Mouse (Mus musculus) frontal cortex, adult (tissue): Measurements from ENCODE around the gene Ak2.
A peak's percentile ranks its signal among the peaks of the same experiment; 100 is the strongest.

Source experiments
- ATAC-seq: cut with Nextera tagmentation; 2 replicates; pipeline ENCODE4 v1.9.2; 2017; ENCODE audit warnings: mild to moderate bottlenecking, moderate library complexity, mixed read lengths; ENCODE audit not compliant: low TSS enrichment

Gene Ak2

DNA sequence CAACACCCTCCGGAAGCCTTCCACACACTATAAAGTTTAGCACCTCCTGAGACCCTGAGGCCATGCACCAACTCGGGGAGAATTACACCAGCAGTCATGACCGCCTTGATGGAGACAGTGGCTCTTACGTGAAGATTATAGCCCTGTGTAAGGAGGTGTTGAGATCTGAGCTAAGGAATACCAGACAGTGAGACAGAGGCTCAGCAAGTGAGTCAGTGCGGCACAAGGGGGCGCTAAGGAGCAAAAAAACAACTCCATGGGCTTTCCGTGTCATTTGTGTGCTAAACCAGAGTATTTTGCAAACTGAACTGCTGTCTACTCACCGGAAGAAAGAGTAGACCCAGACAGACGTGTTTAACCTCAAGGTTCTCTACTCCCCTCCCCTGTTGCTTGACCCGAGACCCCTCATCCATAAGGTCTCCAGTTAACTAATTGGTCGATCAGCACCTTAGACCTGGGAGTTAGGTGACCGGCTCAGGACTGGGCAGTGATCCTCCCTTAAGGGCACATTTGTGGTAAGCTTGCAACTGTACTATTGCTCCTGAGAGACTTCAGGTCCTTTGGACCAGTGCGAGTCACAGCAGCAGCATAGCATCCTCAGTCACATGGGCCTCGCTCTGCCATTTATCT, 20.6 kb upstream of the Ak2 start:
- peak; percentile 80; the same call in 1 of the 2 replicates for ATAC-seq

DNA sequence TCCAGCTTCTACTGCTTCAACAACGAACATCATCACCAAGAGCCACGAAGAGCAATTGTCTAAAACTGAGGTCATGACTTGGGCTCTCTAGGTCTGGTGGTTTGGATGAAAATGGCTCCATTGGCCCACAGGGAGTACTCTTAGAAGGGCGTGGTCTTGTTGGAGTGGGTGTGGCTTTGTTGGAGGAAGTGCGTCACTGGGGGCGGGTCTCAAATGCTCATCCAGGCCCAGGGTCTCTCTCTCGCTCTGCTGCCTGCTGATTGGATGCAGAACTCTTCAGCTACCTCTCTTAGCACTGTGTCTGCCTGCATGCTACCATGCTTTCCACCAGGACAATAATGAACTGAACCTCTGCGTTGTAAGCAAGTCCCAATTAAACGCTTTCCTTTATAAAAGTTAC, 17.1 kb upstream of the Ak2 start:
- no peak for ATAC-seq

DNA sequence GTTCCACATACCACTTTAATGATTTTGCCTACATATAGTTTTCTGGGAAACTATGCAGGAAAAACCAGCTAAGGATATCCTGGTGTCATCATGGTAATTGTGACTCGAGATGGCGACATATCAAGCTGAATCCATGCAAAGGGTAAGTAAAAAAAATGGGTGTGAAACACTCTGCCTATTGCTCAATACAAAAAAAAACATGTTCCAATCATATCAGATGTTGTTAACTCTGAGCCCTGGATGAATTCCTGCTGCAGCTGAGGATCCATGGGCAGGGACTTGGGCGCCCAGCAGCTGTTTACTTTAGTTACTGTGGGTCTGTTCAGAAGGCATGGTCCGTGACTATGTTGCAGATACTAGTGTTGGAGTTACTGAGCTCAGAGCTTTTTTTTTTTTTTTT, 15.2 kb upstream of the Ak2 start:
- ATAC-seq, result no peak

DNA sequence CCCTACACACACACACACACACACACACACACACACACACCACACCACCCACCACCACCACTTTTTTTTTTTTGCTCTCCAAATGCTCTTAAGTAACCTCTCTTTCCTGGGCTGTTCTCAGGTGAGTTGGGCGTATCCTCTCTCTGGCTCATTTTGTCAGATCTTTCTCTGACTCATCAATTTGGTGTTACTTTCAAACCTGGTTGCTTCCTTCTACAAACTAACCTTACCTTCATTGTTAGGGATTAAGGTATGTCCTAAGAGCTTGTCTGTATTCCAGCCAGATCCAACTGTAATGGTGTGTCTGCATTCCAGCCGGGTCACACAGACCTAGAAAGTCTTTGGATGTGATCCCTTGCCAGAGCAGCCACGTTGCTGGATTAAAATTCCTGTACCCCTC, 14.5 kb upstream of the Ak2 start:
- ATAC-seq, result no peak

DNA sequence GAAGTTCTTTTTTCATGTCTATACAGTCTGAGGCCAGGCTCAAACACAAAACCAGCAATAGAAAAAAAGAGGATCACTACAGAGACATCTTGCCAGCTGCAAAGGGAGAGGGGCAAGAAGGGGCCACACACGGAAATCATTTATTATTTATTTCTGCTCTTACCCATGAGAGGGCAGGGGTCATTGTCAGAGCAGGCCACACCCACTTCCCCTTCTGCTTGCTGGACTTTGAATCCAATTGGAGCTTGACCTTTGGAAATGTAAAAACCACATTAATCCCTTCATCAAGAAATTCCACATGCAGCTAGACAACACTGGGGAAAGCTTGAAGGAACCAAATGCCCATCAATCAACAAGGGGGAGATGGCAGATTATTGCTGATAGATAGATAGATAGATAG, 13.1 kb upstream of the Ak2 start:
- ATAC-seq, result no peak

DNA sequence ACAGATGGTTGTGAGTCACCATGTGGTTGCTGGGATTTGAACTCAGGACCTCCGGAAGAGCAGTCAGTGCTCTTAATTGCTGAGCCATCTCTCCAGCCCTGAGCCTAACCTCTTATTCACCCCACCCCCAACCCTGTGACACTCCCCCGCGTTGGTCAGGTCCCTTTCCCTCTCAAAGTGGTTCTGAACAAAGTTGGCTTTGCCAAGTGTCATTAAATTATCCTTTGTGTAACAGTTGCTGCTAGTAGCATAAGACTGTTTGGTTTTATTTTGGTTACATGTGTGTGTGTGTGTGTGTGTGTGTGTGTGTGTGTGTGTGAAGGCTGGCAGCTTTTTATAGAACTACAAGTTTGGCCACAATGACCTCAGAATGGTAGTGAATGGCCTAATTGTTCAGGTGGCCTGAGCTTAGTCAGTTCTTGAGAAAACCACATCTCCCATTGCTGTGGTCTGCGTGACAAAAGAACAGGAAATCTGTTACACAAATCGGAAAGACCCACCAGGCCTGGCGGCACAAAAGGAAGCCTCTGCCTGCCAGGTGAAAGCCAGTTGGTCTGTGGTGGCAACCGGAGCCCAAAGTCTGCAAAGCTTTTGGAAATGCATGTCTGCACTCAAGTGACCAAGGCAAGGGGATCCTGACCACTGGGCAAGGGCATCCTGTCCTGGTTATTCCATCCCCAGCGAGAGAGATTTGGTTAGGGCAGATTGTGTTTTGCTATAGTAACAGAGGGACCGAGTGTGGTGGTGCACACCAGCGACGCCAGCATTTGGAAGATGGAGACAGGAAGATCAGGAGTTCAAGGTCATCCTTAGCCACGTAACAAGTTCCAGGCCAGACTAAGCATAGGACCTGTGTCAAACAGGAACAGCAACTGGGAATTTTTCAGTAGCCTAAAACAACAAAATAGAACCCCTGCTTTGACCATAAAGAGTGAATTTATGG, 10.6 kb upstream of the Ak2 start:
- no peak for ATAC-seq

DNA sequence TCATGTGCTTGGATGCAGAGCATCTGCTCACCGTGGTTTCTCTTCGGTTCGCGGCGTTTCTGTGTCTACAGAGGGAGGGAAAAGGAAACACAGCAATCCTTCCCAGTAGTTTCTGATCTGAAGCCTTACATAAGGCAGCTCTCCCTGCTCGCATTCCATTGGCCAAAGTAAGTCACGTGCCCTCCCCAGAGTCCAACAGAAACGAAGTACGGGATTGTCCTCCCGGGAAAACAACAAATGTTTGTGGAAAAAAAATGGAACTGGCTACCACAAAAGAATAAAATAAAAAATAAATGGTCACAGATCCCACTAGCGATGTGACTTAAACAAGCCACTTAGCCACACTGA, 10.0 kb upstream of the Ak2 start:
- no peak for ATAC-seq

DNA sequence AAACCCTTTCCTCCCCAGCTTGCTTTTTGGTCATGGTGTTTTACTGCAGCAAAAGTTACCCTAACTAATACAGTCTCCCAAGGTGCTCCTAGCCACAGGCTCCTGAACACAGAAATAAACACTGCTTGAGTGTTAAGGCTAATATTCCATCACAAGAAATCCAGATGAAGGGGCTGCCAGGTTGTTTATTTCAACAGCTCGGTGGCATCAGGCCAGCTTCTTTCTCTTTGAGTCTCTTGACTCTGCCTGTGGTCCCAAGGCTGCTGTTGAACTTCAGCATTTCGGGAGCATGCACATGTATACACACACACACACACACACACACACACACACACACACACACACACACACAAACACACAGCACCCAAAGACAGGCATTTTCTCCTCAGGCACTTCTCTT, 8.6 kb upstream of the Ak2 start:
- ATAC-seq, result no peak

DNA sequence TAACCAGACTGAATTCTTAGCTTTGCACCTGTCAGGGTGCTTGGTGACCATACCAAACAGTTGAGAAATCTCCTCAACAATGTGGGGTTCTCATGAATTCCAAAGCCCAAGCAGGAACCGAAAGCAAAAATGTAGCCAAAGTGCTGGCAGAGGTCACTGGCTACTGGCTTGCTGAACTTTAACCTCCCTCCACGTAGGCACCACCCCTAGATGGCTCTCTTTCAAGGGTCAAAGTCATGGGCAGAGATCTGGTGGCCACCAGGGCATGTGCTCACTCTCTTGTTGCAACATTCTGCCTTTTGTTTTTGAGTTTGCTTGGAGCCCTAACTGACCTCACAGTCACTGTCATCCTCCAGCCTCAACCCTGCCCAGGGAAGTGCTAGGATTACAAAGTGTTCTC, 8.1 kb upstream of the Ak2 start:
- no peak for ATAC-seq

DNA sequence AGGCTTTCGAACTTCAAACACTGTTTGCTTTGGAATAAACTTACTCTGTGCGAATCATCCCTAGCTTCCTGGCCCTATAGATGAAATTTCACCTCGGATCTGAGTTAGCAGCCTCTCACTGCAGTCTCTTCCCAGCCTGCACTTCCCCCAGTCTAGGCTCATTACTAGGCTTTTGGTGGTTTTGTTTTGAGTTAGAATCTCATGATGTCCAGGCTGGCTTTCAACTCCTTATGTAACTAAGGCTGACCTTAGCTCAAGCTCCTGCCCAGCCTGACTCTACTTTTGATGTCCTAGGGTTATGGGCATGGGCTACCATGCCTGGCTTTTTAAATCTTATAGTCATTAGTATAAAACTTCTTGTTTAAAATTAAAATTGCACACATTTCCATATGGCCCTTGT, 7.2 kb upstream of the Ak2 start:
- no peak for ATAC-seq

DNA sequence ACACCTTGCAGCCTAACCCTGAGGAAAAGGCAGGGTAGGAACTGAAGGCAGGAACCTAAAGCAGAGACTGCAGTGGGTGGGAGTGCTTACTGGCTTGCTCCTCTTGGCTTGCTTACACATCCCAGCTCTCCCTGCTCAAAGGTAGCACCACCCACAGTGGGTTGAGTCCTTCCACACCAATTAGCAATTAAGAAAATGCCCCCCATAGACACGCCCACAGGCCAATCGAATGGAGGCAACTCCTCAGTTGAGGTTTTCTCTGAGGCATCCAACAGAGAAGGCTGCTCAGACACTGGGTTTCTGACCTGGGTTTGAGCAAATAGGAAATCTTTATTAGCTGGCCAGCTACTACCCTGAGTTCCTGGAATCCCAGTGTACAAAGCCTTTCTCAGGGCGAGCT, 2.8 kb upstream of the Ak2 start:
- ATAC-seq, result no peak

DNA sequence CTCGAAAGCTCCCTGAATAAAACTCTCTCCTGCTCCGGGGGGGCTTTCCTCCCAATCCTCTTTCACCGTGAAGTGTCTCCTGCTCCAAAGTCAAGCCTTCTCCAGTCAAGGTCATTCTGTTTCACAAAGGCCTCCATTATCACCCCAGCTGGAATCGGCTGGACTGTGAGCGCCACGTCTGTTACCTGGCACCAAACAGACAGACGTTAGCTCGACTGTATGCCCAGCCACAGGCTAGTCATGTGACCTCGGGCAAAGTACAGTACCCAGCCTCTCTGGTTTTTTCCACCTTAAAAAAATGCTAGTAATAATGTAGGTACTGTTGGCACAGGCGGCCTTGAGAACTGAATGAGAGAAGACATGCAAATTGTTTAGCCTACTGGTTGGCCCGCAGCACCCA, 2.1 kb upstream of the Ak2 start:
- no peak for ATAC-seq

DNA sequence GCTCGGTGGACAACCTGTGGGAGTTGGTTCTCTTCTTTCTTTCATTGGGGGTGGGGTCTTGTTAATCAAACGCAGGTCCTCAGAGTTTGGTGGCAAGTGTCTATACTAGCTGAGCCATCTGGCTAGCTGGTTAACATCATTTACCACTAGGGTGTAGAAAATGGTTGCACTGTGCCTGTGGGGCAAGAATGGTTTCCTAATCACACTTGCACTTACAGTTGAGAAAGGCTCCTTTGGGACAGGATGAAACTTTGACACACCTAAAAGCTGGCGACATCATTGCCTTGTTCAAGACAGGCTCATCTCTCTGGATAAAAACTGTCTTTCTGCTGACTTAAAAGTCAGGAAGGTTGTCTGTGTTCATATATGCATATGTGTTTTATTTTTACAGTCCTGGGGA, 418 bp downstream of the Ak2 start:
- ATAC-seq, result no peak

DNA sequence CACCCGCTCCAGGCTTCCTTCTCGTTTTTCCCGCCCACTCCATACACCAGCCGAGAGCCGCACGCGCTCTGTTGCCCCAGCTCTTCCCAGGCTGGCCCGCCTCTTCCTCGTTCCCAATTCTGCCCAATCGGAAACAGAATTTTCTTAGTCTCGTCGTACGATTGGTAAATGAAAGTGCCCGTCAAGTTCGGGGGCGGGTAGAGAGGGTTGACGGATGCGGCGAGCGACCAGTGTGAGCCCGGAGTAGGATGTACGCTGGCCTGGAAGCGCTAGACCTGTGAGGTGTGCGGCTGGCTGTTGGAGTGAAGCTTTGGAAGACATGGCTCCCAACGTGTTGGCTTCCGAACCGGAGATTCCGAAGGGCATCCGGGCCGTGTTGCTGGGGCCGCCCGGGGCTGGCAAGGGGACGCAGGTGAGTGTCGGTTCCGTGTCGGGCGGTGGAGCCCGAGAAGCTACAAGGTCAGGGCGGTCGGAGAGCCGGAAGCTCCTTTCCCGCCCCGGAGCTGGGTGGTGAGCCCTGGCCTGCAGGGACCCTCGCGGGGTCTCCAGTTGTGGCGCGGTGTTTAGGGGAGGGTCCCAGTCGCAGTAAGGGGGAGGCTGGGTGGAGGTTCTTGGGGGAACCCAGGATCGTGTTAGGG, 1.4 kb downstream of the Ak2 start:
- peak; percentile 100 for ATAC-seq

DNA sequence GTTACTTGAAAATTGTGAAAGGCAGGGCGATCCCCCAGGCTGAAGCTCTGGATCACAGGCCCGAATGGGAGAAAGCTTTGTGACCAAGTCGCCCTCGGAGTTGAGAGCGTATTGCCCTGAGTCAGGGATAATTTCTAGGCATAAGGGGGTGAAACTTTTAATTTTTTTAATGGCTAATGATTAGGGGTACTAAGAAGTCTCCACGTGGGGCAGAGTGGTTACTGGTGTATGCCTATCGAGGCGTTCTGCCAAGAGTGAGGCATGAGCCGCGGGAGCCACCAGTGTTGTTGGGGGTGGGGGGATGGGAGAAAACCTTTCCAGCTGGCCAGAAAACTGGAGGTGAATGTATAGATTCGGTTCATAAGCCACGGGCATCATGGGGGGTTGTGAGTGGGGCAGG, 1.9 kb downstream of the Ak2 start:
- no peak for ATAC-seq

DNA sequence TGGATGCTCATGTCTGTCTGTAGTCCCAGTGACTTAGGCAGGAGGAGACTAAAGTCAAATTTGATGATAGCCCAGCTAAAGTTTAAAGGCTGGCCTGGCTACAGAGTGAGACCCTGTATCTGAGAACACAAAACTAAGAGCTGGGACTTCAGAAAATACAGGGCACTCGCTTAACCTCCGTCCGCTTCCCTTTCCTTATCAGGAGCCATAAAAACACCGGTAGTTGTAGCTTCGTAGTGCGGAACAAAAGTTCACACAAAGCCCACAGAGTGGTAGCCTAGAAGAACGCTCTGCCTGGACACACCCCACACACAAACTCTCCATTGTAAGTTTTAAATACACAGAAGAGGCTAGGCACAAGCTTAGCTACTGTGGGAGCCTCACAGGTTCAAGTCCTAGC, 3.5 kb downstream of the Ak2 start:
- no peak for ATAC-seq

DNA sequence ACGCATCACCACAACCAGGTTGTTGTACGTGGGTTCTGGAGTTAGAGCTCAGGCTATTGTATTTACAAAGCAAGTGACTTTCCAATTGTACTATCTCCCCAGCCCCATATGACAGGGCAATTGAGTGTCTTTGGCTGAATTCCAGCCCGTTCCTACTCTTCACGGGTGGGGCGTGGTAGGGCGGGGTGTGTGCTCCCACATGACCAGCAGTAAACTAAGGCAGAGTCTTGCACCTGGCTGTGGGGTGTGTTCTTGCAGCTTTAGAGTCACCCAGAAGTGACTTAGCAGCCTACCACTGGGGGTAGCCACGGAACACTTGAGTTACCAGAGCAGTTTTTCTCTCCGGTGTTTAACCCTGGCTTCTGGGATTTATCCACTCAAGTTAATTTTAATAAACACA, 5.5 kb downstream of the Ak2 start:
- no peak for ATAC-seq

DNA sequence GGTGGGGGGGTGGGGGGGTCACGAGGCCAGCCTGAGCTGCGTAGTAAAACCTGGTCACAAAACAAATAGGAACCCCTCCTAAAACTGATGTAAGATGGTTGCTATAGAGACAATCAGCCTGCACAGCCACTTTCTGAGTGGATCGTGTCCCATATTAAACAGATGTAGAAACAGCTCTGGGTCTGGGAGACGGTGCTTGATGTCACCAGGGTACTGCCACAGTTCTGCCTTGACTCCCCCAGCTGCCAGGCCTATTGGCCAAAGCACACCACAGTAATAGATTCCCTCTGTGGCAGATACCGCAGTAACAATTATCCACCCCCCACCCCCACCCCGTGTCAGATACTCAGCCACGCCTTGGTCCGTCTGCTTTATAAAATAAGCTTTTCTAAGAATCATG, 6.6 kb downstream of the Ak2 start:
- no peak for ATAC-seq

DNA sequence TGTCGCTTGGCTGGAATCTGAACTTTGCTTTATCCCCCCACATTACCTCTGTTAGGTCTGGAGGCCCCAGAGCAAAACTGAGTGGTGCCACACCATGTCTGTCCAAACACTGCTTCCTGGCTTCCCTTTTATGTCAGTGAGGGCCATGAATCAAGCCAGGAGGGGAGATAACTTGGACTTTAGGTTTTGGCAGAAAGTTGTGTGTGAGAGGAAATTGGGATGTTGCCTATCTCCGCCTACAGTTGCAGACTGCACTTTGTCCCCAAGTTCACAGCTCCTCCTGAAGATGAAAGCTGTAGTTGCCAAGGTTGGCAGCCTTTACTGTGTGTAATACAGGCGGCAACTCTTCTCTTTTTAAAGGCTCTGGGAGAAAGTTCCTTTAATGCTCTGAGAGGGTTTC, 9.0 kb downstream of the Ak2 start:
- no peak for ATAC-seq

DNA sequence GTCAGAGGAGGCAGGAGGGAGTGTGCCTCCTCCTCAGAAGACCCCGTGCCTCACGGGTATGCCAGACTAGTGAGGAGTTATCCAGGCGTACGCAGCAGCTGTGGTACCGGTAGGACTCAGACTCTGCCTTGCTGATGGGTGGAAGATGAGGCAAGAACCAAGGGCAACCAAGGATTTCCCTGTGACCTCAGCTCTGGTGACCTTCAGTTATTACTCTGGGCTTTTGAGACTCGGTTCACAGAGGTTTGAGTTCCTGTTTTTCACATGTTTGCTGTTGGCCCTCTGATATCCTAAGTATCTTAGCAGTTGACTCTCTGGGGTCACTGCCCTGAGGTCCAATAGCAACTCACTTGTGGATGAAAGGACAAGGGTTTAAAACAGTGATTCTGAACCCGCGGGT, 12.0 kb downstream of the Ak2 start:
- no peak for ATAC-seq

DNA sequence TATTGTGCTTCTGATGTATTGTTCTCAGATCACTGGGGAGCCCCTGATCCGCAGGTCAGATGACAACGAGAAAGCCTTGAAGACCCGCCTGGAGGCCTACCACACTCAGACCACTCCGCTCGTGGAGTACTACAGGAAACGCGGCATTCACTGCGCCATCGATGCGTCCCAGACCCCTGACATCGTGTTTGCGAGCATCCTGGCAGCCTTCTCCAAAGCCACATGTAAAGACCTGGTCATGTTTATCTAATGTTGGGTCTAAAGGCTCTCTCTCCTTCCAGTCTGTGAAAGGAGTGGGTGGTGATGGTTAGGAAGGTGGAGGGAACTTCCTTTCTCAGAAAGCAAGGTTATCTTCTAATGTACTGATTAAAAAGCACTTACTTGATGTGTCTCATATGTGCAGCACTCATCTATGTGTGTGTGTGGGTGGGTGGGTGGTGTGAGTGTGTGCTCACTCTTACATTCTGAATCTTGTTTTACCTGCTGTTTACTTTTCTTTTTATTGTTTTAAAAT, 16.3 kb downstream of the Ak2 start:
- ATAC-seq, result no peak

DNA sequence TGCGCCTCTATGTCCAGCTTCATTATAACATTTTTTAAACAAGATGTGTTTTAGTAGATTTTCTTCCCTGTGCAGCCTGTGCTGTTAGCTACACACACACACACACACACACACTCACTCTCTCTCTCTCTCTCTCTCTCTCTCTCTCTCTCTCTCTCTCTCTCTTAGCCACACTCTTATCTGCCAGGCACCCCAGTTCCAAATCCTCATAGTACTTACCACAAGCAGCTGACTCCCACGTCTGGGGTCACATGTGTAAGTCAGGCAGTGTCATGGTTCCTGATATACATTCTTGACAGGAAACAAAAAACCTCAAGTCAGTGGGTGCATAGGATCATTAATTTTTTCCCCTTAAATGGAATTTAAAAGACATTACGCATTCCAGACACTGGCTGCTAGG, 16.9 kb downstream of the Ak2 start:
- no peak for ATAC-seq

DNA sequence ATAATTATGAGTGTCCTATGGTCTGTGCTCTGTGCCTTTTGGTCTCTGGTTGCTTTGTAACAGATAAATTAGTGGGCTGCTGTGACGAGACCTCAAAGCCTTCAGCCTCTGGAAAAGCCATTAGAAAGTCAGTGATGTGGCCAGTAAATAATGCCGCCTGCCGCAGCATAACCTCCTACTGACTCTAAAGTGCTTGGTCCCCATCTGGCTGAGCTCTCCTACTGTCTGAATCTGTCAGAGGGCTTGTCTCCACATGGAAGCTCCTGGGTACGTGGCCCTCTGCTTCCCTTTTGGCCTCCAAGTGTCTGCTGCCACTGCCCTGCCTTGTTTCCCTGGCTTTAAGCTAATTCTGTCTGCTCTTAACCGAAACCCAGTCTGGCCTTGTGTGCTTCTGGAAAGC, 17.8 kb downstream of the Ak2 start:
- ATAC-seq, result no peak
